ENCODE assay signal across 9 mouse cellular contexts in genomic region chr16:55555821-55556535, GRCm38 (mm10).
DNase-seq lines count a peak whose midpoint lies in the region; ATAC-seq and TF ChIP-seq lines count a peak whose summit lies in the region.
"Had no signal": no experiment of that assay in that cellular context is flagged by ENCODE, and none has a peak within 500 bp of the region (broad histone marks: within the 10 kb centered on the region; RNA-seq: fewer than 3 reads in every experiment).

No protein-coding gene starts in this region.

- H3K4me1 ChIP-seq in heart, embryonic 15.5 days (replicated peaks) = peaks cover 5% of the 10 kb centered on the region; the same call in 1 of the 2 replicates

- no peak overlapping the region for H3K4me3 ChIP-seq in heart, embryonic 15.5 days
- H3K4me3 ChIP-seq in myocyte = no peak overlapping the region

- intact Hi-C loops in heart, postnatal 10 days (cut with DNase I) = no loop called here

- 54% methylated on average over 10 of the region's 10 CpGs for WGBS in heart, embryonic 15.5 days

- no peak for TF ChIP-seq POLR2A in myocyte (IDR thresholded peaks at IDR 0.05; ENCODE audit: insufficient read length, low read depth)

- no peaks in the 10 kb centered on the region for H3K79me2 ChIP-seq in myocyte (ENCODE audit: control insufficient read depth, insufficient read depth)

- no peak for DNase-seq in heart, adult 11 months
- DNase-seq in brain, embryonic 18.5 days (ENCODE audit: low read depth, low spot score) = peak; percentile 57
- peak; percentile 9 to 15 for DNase-seq in heart, postnatal 10 days
- no peak for DNase-seq in urinary bladder, postnatal 25 days (ENCODE audit: low spot score)
- DNase-seq in thymus, postnatal 10 days (ENCODE audit: low spot score in 2 of 2) = no peak
- DNase-seq in cerebellum, adult 9-10 months = no peak
- DNase-seq: kidney, postnatal 10 days had no signal

- H3K9ac ChIP-seq in heart, embryonic 15.5 days = no peak overlapping the region

- ATAC-seq in heart, embryonic 15.5 days (replicated peaks; ENCODE audit: insufficient number of reproducible peaks, insufficient read depth, low FRiP score, low read depth) = no peak

- H3K27me3 ChIP-seq in heart, embryonic 15.5 days = no peaks in the 10 kb centered on the region
- no peaks in the 10 kb centered on the region for H3K27me3 ChIP-seq in myocyte (ENCODE audit: control insufficient read depth, insufficient read depth, insufficient read length)

- H3K4me2 ChIP-seq in heart, embryonic 15.5 days = peak overlapping the region; percentile 32; the same call in 1 of the 2 replicates
- H3K4me2 ChIP-seq in myocyte (ENCODE audit: low read depth) = peak overlapping the region; percentile 69

- no peaks in the 10 kb centered on the region for H3K9me3 ChIP-seq in heart, embryonic 15.5 days (replicated peaks)

- no peak overlapping the region for H3ac ChIP-seq in myocyte (ENCODE audit: control insufficient read depth, insufficient read length)

- H3K27ac ChIP-seq in heart, embryonic 15.5 days = peak overlapping the region; percentile 53

- H3K36me3 ChIP-seq in heart, embryonic 15.5 days = no peaks in the 10 kb centered on the region
- no peaks in the 10 kb centered on the region for H3K36me3 ChIP-seq in myocyte (ENCODE audit: control insufficient read depth, insufficient read depth)

TF ChIP-seq in myocyte, 11 proteins besides CTCF, POLR2A, EP300 and RAD21:
- TF ChIP-seq USF1 (IDR thresholded peaks at IDR 0.05; ENCODE audit: low read depth) (no peak), TCF12 (IDR thresholded peaks at IDR 0.05; ENCODE audit: insufficient read depth, poor library complexity, severe bottlenecking) (no peak), MAX (IDR thresholded peaks at IDR 0.05; ENCODE audit: low read depth) (no peak), MYOG (IDR thresholded peaks at IDR 0.05; ENCODE audit: control insufficient read depth in 1 of 3, insufficient read depth in 1 of 3, insufficient read length in 2 of 3, low read depth in 2 of 3) (no peak), SRF (IDR thresholded peaks at IDR 0.05; ENCODE audit: control insufficient read depth, insufficient read length, low read depth) (no peak), TCF3 (IDR thresholded peaks at IDR 0.05; ENCODE audit: insufficient read length, low read depth) (no peak), REST (IDR thresholded peaks at IDR 0.05; ENCODE audit: insufficient read depth, insufficient read length) (no peak), CEBPB (IDR thresholded peaks at IDR 0.05; ENCODE audit: insufficient read depth, poor library complexity, severe bottlenecking) (no peak), MYOD1 (IDR thresholded peaks at IDR 0.05; ENCODE audit: control insufficient read depth in 1 of 3, insufficient read length in 2 of 3, low read depth in 2 of 3) (no peak), E2F4 (IDR thresholded peaks at IDR 0.05; ENCODE audit: insufficient read depth) (no peak), POLR2AphosphoS2 (IDR thresholded peaks at IDR 0.05; ENCODE audit: insufficient read length, low read depth) (no peak)

Comparison
In these comparisons a context has a peak if more than half of its experiments do, and no peak if none do; other contexts are left out.
1. DNase-seq: peak in brain, embryonic 18.5 days (single experiment) and heart, postnatal 10 days (2 of 2); none in heart, adult 11 months (single experiment), urinary bladder, postnatal 25 days (single experiment), thymus, postnatal 10 days (0 of 2) and cerebellum, adult 9-10 months (single experiment).